Mouse (Mus musculus) stomach, postnatal 0 days (tissue): ENCODE data around the gene Rnasek.

Experiments
- CTCF ChIP-seq: IDR thresholded peaks from 2 replicates; pipeline ENCODE4 v1.5.1; 2016; ENCODE audit warnings: antibody characterized with exemption, low read depth, mild to moderate bottlenecking, moderate library complexity
- EP300 ChIP-seq: optimal IDR thresholded peaks from 2 replicates; pipeline ENCODE3; 2016; ENCODE audit warnings: antibody characterized with exemption

DNA sequence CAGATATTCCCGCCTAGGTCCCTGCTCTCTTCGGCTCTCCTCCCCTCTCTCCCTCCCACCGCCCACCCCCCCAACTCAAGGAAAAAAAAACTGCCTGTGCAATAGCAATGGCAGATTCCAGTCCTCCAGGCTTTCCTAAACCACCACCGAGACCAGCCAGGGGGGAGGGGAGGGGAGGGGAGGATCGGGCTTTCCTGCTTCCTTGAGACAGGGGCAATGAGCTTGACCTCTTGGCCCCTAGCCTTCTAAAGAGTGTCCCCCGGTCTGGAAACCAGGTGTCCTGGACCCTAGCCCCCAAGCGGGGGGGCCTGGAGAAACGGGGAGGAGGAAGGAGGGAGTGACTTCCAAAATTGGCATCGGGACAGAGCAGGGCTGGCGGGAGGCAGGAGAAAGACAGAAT is 7.1 kb downstream of the Rnasek start:
- TF ChIP-seq CTCF (no peak), EP300 (no peak)
